Mouse (Mus musculus) retina, adult 2 months (tissue): Measurements from ENCODE around the gene Mrpl22.
"Not testable (repeated sequence)": the region's sequence is repeated elsewhere in the genome, so short reads cannot be mapped to it uniquely, and the experiment has no call there.

Source experiments
- DNase-seq: peaks from one replicate; pipeline ENCODE4 v3.0.0-alpha.2; 2012; ENCODE audit warnings: low read depth, low spot score

Mrpl22 gene

DNA sequence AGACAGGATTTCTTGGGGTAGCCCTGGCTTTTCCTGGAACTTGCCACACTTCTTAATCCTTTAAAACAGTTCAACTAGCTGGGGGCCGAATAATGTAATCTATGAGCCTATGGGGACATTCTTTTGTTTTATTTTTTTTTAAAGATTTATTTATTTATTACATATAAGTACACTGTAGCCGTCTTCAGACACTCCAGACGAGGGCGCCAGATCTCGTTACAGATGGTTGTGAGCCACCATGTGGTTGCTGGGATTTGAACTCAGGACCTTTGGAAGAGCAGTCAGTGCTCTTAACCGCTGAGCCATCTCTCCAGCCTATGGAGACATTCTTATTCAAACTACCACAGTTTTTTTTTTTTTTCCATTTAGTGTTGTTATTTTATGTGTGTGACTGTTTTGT, 8.5 kb downstream of the Mrpl22 start:
- DNase-seq: not testable (repeated sequence)

DNA sequence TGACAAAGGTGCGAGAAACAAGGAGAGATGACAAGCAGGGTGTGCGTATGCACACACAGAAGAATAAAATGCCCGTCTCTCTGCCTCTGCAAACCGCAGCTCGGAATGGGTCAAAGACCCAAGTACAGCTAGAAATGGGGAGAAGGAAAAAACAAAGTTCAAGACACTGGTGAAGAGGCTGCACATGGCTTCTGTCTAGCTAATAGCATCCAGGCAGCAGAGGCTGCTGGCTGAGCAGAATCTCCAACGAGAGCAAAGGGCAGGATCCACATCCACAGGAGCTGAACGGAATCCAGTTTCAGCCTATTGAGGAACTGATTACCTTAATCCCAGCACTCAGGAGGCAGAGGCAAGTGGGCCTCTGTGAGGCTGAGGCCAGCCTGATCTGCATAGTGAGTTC, 9.3 kb downstream of the Mrpl22 start:
- DNase-seq: no peak

DNA sequence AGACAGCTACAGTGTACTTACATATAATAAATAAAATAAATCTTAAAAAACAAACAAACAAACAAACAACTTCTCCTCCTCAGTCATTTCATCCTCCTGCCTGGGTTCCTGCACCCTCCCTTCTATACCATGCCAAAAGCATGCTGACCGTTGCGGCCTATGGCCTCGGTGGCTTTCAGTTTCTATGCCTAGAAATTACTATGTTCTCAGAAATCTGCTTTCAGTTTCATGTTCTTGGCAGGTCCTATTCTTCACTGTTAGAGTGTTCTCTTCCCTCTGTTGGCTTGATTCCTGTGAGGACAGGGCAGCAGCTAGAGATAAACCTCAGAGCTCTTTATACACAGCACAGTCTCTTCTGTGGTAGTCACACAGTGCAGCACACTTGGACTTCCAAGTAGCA, 12.1 kb downstream of the Mrpl22 start:
- no peak for DNase-seq

DNA sequence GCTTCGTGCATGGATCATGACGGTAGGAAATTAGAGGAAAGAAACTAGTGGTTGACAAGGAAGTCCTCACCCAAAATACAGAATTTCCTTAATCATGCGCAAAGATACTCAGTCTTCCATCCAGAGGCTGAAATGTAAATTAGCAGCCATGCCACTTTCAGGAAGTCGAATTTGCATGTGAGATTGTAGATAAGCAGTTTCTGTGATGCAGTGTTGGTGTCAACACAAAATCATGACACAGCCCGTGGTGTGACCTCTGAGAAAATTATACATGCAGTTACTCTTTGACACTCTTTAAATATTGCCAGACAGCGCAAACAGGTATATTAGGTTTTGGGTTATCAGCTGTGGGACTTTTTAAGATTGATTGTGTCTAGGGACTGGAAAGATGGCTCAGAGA, 18.2 kb downstream of the Mrpl22 start:
- DNase-seq: no peak

DNA sequence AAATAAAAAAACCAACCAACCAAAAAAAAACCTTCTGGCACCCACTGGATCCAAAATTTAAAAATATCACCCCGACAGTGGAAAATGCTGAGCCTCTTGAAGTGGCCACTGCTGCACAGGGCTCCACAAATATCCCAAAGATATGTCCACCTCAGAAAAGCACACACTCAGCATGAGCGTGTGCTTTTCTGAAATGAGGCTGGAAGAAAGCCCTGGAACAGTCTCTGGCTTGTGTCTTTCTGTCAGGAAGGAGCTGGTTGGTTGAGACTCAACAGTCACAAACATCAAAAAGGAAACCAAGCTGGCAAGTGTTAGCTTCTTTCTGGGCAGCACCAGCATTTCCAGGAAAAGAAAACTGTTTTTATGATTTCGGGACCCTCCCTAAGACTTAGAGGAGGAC, 21.9 kb downstream of the Mrpl22 start:
- no peak for DNase-seq

DNA sequence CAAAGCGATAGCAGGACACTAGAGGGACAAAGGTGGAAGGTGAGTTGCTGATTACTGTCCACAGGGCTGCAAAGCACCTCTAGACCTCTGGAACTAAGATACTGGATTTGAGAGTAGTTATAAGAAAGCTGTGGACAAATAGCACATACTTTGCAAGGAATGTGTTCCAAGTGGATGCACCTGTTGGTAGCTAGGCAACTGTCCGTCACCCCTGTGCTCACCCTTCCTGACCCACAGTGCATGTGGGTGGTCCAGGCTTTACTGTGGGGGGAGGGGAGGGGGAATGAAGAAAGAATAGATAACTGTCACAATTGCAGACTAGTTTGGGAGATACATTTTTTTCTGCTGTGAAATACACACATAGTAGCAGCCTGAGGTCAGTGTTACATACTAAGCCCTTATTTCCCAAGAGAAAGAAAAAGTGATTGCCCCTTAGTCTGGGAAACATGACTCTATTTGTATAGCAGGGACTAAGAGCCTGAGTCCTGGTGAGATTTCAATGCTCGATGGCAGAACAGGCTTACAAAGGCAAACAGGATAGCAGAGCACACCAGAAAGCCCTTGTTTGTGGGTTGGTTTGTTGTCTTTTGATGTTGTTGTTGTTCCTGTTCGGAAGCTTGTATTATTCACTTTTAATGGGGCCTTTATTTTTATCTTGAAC, 22.5 kb downstream of the Mrpl22 start:
- no peak for DNase-seq

DNA sequence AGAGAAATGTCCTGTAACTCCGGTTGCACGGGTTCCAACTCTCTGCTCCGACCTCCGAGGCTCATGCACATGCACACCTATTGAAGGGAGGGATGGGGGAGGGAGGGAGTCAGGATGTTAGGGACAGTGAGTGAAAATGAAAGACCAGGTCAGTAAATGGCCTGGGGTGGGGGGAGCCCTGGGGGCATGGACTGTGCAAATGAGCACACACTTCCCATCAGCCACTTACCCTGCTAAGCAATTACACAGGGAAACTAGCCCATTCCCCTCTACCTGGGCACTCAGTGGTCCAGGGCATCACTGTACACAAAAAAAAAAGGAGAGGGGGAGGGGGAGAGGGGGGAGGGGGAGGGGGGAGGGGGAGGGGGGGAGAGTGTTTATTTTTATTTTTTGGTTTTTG, 27.2 kb downstream of the Mrpl22 start:
- no peak for DNase-seq

DNA sequence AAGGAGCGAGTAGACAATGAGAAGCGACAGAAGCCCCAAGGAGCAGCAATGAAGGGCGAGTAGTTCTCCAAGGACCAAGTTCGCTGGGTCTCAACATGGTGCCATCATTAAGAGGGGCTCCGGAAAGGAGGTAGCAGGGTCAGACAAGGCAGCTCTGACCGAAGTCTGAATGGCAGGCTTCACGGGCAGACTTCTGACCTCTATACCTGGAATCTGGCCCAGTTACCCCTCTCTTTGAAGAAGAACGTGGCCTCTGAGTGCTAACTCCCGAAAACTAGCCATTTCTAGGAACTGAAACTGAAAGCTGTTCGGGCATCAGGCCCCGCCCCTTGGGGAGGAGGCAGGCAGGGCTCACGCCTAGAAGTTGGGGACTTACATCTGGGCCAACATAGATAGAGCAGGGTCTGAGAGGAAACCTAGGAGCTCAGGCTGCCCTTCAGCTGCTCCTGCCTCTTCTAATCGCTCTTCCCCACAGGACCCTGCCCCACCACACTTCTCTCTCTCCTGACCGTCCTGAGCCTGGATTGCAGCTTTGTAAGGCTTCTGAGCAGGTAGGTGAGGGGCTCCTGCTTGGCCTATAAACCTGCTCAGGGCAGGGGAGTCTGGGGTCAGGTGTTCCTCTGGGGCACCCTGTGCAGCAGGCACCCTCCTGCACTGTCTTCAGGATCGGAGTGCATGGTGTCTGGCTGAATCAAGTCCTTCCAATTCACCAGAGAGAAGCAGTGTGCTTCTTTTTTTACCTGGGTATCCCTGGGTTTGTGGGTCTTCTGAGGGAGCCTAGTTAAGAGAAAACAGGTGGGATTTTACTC, 28.0 kb downstream of the Mrpl22 start, which contains the start of the genes Igtp and Irgm2:
TSS of gene Igtp (plus strand) at position 328 of the 809 bp plus-strand sequence.
TSS of gene Irgm2 (plus strand) at position 390 of the 809 bp plus-strand sequence.
- peak; percentile 13 for DNase-seq

DNA sequence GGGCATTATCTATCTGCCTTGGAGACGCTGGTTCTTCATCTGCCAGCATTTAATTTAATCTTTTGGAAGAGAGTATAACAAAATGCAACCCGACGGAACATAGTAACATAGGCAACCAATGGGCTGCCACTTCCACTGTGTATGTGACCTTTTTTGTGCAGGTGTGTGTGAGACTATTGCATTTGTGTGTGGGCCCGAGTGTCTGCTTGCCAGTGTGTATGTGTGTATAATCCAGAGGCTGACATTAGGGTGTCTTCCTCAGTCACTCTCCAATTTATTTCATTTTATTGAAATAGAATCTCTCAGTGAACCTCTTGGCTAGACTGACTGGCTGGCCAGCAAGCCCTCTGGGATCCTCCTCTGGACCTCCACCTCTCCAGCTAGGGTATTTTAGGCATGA, 28.8 kb downstream of the Mrpl22 start:
- no peak for DNase-seq

DNA sequence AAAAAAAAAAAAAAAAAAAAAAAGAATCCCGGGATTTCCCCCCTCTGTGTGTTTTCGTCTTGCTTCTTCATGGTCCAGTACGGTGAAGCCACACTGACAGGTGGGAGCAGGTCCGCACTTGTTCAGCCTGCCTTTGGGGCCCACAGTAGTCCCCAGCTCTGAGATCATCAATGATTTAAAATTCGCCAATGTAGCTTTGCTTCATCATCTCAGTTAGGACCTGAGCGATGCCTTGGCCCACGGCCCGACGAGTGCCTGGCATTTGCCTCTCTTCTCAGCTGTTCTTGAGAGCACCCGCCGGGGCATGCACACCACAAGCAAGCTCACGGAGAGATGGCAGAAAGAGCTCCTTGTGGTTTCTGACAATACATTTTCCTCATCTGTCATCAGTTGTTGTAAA, 29.6 kb downstream of the Mrpl22 start:
- no peak for DNase-seq

DNA sequence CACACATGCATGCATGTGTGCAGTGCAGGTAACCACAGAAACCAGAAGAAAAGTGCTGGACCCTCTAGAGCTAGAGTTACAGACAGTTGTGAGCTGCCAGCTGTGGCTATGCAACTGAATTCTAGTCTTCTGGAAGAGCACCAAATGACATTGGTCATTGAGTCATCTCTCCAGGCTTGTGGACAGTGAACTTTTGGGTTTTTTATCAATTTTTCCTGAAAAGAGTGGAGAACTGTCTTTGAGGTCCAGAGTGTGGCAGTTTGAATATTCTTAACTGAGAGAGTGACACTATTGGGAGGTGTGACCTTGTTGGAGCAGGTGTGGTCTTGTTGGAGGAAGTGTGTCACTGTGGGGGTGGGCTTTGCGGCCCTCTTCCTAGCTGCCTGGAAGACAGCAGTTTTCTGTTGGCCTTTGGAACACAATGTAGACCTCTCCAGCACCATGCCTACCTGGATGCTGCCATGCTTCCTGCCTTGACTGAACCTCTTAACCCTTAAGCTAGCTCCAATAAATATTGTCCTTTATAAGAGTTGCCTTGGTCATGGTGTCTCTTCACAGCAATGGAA, 38.9 kb downstream of the Mrpl22 start:
- DNase-seq: no peak

DNA sequence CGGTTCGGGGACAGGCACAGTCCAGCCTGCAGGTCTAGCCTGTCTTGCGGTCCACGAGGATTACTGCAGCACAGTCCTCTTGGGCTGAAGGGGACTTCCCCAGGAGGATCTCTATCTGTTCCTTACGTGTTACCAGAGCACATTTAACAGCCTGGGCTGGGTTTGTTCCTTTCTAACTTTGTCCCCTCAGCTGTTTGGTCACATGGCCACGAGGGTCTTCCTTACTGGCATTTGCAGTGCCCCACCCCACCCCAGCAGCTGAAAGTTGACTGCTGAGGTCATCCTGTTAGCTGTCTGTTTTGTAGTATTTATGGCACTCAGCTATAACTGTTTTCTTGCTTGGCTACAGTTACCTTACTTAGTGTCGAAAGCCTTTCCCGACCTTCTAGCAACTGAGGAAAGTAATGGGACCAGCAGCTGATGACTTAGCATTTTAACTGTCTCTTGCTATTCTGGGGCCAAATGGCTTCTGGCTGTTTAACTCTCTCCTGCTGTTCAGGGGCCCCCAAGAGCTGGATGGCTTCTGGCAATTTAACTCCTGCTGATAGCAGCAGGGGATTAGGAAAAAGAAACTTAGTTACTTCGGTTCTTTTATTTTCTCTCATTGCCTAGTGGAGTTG, 39.7 kb downstream of the Mrpl22 start:
- no peak for DNase-seq

DNA sequence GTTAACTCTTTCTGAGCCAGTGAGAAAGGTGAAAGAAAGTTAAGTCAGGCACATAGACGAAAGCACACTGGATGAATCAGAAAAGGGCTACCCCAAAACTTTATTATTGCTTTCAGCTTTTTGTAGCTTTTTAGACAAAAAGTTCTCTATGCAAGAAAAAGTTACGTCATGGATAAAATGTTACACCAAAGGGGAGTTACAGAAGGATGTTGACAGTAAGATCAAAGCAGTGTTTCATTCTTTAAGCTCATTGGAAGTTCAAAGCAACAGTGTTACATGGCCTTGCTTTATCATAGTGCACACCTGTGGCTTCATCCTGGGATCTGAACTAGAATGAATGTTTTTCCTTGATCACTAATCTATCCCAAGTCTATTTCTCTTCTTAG, 40.2 kb downstream of the Mrpl22 start:
- no peak for DNase-seq

DNA sequence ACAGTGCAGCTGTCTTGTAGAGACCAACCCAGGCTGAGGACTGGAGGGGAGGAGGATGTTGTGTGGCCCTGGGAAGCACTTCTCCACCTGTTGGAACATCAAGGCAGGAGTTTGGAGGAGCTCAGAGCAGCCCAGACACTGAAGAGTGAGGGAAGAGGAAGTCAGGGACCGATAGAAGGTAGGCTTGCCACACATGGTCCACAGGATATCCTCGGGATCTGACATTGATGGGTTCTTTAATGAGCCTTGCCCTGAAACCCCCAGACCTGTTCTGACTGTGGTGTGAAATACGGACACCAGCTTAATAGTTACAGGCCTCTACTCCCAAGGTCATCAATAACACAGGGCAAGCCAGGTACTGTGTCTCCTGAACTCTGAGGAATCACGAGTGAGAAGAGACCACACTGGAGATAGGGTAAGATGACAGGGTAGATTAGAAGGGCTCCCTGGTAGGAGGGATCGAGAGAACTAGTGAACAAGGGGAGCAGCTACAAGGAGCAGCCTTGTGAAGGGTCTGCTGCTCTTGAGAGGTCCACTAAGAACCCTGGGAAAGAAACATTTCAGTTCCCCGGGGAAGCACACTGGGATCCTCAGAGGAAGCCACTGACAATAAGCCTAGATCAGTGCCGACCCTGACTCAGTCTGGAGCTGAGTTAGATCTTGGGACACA, 42.3 kb downstream of the Mrpl22 start:
- no peak for DNase-seq

DNA sequence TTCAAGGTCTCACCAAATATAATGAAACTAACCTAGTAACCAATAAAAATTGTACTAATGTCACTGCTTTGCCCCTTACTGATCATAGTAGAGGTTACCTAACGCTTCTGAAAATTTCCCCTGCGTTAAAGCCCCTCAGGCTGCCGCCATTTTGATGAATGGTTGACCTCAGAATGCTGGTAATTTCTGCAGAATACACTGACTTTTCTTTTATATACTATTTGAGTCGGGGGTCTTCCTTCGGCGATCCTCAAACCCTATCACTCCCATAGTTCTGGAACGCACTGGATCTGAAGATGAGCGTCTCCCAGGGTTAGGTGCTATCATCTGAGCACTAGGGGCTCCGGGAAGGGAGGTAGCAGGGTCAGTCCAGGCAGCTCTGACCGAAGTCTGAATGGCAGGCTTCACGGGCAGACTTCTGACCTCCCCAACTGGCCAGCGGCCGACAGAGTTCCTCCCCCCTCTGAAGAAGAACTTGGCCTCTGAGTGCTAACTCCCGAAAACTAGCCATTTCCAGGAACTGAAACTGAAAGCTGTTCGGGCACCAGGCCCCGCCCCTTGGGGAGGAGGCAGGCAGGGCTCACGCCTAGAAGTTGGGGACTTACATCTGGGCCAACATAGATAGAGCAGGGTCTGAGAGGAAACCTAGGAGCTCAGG, 43.1 kb downstream of the Mrpl22 start:
- no peak for DNase-seq

DNA sequence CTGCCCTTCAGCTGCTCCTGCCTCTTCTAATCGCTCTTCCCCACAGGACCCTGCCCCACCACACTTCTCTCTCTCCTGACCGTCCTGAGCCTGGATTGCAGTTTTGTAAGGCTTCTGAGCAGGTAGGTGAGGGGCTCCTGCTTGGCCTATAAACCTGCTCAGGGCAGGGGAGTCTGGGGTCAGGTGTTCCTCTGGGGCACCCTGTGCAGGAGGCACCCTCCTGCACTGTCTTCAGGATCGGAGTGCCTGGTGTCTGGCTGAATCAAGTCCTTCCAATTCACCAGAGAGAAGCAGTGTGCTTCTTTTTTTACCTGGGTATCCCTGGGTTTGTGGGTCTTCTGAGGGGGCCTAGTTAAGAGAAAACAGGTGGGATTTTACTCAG, 43.6 kb downstream of the Mrpl22 start:
- DNase-seq: not testable (repeated sequence)

DNA sequence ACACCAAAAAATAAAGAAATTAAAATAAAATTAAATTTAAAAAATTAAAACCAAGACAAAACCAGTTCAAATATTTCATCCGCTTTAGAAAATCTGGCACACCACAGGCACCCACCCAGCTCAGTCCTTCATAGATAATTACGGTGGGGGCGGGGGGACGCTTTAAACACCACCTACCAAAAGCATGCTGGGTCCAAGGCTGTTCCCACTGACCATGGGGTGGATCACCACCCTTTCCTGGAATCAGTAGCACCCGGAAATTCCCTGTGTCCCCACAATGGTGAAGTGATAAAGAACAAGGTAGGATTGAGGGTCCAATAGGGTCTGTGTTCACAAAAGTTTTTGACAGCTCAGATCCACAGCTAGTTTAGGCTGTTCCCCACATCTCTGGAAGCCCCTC, 44.4 kb downstream of the Mrpl22 start:
- DNase-seq: no peak

DNA sequence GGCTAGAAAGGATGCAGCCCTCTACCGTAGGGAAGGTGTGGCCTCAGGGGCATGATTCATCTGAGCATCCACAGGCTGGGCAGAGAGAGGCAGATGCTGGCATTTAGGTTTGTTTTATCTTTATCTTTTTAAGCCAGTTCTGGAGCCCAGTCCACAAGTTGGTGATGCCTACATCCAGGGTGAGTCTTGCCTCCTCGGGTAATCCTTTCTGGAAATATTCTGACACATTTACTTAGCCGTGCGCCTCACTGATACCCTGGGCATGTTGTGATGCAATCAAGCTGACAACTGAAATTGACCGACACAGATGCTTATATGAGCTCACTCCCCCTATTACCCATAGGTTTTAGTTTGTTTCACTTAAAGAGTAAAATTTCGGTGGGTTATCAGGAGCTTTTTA, 45.4 kb downstream of the Mrpl22 start:
- DNase-seq: no peak

DNA sequence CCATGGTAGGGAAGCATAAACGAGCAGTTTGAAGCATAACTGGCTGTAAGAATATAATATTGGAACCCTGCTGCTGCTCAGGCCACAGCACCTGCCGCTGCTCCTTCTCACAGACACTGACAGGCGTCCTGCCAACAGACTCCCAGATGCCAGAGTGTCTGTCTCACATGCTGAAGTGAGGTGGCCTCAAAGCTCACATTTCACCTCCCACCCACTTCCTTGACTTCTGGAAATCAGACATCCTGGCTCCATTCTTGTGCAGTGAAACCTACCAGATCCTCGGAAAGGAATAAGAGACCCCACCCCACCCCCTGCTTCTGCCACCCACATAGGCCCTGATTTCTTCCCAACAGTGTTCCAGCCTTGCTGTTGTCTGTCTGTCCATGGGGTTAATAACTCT, 52.3 kb downstream of the Mrpl22 start:
- DNase-seq: no peak

DNA sequence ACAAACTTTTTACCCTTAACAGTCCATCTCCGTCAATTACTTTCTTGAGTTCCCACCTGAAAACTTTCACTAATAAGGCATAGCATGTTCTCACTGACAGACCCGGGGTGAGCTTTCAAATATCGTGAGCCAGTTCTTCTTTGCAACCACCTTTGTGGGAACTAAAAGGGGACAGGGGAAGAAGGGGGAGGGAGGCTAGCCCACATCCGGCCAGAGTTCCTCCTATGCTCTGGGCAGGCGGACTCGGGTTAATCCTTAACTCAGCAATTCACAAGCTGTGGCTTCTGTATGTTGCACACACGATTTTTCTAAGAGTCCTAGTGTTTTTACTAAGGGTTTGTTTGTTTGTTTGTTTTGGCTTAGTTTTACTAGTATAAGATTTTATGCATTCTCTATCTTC, 52.9 kb downstream of the Mrpl22 start:
- DNase-seq: no peak

DNA sequence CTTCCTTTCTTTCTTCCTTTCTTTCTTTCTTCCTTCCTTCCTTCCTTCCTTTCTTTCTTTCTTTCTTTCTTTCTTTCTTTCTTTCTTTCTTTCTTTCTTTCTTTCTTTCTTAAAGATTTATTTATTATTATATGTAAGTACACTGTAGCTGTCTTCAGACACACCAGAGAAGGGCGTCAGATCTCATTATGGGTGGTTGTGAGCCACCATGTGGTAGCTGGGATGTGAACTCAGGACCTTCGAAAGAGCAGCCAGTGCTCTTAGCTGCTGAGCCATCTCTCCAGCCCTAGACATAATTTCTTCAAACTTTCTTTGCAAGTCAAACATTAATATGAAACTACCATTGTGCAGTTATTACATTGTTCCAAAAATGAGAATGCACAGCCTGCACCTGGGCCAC, 53.4 kb downstream of the Mrpl22 start:
- DNase-seq: not testable (repeated sequence)
